Mouse (Mus musculus): ENCODE data around the gene Serpinb6a.

The Serpinb6a gene

DNA sequence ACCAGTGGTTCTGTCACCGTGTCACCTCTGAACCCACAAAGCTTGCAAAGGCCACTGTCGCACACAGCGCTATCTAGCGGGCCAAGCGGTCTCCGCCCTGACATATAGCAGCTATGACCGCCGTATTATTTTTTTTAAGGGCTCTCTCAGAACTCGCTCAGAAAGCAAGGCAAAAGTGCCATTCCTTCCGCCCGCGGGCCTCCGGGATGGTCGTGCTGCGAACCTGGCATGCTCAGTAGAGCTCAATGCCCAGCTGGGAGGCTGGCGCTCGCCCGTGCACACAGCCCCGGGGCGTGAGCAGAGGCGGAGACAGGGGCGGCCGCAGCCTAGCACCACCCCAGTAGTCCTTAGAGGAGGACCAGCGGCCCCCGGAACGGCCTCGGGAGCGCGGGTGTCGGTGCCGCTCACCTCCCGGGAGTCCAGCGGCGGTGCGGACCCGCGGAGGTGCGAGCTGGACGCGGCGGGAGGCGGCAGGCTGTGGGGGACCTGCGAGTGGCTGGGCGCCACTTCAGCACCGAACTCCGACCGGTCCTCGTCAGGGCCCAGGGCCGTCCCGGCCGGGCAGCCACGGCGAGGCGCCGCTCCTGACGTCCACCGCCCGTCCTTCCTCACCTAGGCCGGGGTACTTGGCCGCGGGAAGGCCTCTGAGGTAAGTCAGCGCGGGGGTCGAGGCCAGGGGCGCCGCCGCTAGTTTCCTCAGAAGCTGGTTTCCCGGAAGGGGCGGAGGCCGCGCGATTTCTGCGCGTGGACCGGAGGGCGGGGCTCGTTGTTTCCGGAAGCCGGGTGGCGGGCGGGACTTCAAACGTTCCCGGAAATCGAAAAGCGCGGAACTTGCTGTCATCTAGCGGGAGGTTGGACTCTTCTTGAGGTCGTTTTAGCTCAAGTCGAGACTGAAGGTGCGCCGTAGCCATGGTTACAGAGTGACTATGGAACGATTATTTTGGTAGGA is at the start of gene Serpinb6a, which contains the start of gene Ripk1:
Serpinb6a (minus strand) TSS at position 737 of the 949 bp plus-strand sequence.
Ripk1 (plus strand) TSS at position 306 of the 949 bp plus-strand sequence.
- DNase-seq (ENCODE audit: low spot score), result peak; percentile 89

DNA sequence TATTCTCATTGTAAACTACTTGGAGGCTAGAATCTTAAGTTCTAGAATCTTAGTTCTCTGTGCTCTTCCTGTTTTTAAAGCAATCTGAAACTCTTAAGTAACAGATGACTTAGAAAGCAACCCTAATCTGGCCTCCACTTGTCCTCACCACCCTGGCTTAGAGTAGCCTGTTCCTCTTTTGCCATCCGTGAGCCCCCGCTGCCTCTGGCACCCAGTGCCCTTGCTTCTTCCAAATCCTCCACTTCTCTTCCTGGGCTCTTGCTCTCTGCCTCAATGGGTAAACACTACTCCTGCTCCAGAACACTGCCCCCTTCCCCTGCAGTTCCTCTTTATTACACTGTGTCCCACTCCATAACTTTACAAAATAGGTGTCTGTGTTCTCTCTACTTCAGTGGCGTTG is 49.1 kb upstream of the Serpinb6a start:
- DNase-seq (ENCODE audit: low spot score), result no peak

DNA sequence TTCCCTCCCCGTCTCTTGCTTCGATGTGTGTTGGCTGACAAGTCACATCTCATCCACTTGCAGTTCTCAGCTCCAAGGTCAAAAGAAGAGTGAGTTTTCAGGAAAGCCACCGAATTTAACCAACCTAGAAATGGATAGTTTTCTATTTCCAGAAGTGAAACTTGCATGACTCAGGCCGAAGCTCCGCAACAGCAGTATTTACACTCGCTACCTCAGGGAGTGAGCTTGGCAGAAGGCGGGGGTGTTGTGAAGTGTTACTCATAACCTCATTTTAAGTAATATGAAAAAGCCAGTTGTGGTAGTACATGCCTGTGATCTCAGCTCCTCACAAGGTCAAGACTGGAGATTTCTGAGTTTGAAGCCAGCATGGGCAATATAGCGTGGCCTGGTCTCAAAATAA is 47.9 kb upstream of the Serpinb6a start:
- no peak for DNase-seq (ENCODE audit: low spot score)

DNA sequence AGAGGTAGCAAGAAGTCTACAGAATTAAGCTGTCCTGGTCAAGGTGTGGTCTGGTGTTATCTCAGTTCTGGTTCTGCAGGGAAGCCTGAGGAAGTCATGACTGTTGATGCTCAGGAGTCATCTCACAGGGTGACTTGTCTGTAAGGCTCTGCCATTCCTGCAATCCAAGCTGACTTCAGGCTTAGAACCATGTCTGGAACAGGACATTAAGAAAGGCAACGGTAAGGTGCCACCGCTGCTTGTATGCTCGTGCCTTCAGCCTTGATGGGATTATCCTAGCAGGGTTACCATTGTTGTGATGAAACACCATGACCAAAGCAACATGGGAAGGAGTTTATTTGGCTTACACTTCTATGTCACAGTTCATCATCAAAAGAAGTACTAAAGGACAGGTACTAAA is 44.9 kb upstream of the Serpinb6a start:
- DNase-seq (ENCODE audit: low spot score), result no peak

DNA sequence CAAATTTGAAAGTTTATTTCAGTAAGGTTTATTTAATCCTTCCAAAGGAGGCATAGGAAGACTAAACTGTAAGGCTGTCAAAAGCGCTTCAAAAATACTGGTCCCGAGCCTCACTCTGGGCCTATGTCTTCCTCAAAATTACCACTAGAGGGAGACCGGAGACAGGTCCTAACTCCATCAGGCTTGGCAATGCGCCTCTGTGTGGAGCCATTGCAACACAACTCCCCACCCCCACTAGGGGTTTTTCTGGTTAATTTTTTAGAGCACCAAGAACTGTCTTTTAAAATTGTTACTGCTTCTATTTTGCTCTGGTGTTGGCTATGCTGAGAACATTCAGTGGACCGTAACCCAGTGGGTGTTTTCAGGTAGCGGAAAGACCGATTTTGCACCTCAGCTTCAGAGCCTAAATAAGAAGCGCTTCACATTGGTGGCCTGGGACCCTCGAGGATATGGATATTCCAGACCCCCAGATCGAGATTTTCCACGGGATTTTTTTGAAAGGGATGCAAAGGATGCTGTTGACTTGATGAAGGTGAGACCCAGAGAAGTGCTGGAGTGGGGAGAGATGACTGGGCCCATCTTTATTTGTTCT is 43.9 kb upstream of the Serpinb6a start:
- peak; percentile 56 for DNase-seq (ENCODE audit: low spot score)

DNA sequence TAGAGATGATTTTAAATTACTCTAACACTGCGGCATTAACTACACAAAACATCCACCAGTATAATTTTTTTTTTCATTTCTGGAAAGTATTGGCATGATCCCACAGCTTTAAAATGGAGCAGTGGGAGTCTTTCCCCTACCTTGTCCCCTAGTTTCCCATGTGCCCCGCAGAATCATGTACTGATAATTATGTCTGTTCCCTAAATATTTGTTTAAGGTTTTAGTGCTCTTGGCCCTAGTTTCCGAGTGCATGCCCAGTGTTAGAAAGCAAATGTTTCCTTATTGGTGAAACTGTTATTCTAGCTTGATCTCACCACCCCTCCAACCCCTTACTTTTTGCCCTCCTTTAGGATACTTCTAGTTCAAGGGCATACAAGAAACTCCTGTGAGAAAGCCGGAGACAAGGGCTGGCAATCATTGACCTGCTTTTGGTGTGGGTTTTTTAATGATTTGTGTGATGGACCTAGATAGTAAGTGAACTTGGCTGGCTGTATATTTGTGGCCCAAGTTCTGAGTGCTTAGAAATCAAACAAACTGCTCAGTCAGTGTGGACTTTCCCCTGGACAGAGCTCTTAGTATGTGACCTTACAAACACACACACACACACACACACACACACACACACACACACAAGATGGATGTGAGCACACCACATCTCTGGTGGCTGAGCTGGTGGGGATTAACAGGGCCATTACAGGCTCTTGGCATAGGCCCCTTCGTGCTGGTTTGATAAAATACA is 43.1 kb upstream of the Serpinb6a start:
- DNase-seq (ENCODE audit: low spot score), result no peak

DNA sequence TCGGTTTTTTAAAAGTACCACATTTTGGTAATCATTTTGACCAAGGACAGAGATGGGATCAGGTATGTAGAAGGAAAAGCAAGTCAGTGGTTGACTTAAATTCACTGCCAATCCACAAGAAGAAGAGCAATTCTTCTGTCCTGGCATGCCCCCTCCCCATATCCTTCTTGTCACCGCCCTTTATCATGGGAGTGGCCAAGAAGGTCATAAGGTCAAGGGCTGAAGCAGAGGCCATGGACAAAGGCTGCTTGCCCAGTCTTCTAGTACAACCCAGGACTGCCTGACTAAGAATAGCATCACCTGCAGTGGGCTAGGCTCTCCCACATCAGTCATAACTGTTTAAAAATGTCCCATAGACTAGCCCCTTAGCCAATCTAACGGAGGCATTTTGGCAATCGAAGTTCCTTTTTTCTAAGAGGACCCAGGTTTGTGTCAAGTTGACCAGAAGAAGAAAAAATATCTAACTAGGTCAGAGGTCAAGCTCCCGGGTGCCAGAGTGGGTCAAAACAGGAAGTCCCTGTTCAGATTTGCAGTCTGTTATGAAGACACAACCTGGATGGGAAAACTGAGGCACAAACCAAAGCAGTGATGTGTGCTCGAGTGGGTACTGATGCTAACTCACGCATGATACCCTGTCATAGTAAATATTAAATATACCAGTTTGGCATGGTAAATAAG is 41.3 kb upstream of the Serpinb6a start:
- DNase-seq (ENCODE audit: low spot score), result no peak

DNA sequence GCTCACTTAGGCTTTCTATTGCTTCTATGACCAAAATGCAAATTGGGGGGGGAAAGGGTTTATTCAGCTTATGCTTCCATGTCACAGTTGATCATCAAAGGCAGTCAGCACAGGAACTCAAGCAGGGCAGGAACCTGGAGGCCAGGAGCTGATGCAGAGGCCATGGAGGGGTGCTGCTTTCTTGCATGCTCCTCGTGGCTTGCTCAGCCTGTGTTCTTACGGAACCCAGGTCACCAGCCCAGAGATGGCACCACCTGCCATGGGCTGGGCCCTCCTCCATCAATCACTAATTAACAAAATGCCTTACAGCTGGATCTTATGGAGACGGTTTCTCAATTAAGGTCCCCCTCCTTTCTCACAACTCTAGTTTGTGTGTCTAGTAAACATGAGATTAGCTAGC is 37.5 kb upstream of the Serpinb6a start:
- DNase-seq (ENCODE audit: low spot score), result no peak

DNA sequence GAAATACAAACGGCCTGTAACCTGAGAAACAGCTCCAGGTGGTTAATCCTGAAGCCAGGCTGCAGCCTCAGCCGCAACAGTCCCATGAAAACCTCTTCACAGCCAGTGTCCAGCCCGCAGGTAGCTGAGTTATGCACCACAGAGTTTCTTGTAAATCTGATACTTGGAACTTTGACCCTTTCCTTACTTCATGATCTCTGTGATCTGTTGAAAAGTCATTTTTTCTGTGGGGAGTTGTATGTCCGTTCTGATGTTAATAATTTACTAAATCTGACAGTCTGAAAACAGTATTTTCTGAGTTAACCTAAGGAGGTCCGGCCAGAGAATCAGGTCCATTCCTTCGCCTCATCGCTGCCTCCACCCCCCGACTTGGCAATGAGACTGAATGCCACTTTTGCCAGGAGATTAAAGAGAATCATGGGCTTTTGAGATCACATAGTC is 36.3 kb upstream of the Serpinb6a start:
- no peak for DNase-seq (ENCODE audit: low spot score)

DNA sequence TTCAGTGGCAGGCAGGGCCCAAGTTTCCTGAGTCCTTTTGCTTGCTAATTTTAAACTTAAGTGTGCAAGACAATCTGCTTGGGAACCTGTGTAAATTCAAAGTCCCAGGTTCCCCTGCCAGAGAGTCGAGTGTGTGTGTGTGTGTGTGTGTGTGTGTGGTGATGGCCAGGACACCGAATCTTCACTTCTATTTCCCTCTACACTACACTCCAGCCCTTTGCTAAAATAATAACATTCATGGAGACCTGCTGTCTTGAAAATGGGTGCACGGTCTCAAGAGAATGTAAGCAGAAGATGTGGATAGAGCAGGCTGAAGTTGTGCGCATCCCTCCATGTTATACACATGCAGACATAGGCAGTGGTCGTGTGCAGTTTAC is 35.5 kb upstream of the Serpinb6a start:
- no peak for DNase-seq (ENCODE audit: low spot score)

DNA sequence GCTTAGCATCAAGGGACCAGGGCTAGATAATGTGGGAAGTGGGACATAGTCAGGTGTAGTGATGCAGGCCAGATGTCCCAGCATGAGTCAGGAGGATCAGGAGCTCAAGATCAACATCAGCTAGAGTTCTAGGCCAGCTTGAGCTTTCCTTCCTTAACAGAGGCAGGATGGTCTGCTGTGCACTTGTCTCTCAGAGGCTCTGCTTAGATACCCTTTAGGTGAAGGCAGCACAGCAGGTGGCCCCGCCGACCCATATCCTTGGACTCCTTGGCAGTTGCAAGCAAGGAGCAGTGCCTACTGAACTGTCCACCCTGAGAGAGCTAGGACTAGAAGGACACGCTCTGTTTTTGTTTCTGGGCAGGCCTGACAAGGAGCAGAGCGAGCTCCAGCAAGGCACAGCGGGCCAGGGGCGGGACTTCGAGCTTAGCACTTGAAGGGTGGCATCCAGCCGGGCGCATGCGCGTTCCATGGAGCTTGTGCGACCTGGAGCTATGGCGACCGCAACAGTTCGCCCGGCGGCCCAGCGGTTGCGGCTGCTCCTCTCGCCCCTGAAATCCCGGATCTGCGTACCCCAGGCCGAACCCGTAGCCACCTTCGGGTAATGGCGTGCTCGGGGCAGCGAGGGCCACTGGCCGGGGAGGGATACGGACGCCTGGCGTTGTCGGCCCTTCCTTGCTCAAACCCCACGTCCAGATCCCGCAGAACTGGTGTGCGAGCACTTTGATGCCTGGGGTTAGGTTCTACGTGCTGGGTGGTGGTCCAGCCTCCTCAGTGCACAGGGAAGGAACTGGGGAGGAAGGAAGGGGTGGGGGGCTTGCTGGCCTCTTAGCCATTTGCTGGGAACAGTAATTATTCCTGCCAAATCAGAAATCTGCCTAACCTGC is 34.8 kb upstream of the Serpinb6a start, which contains the start of gene Bphl:
Bphl (plus strand) TSS at position 426 of the 884 bp plus-strand sequence.
- peak; percentile 88 for DNase-seq (ENCODE audit: low spot score)

DNA sequence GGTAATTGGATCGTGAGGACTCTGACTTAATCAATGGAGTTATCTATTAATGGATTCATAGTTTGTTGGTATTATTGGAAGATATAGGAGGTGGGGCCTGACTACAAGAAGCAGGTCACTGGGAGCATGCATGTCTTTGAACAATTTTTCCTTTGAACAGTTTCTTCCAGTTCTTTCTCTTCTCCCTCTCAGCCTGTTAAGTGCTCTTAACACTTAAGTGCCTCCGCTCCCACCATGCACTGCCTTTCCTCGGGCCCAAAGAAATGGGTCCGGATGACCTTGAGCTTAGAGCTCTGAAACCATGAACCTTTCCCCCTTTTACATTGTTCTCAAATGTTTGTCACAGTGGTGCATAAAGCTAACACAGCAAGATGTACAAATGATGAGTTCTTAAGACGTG is 34.1 kb upstream of the Serpinb6a start:
- no peak for DNase-seq (ENCODE audit: low spot score)

DNA sequence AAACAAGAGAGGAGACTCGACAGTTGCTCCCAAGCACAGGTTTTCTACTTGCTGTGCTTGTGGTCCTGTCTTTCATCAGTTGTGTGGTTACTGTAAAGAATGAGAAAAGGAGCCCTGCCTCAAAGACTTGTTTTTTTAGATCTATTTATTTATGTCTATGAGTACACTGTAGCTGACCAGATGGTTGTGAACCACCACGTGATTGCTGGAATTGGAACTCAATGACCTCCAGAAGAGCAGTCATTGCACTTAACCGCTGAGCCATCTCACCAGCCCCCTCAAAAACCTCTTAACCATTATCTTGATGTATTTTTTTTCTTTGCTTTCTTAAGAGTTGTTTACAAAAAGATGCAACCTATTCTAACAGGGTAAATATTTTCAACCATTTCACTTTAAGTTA is 32.8 kb upstream of the Serpinb6a start:
- no peak for DNase-seq (ENCODE audit: low spot score)

DNA sequence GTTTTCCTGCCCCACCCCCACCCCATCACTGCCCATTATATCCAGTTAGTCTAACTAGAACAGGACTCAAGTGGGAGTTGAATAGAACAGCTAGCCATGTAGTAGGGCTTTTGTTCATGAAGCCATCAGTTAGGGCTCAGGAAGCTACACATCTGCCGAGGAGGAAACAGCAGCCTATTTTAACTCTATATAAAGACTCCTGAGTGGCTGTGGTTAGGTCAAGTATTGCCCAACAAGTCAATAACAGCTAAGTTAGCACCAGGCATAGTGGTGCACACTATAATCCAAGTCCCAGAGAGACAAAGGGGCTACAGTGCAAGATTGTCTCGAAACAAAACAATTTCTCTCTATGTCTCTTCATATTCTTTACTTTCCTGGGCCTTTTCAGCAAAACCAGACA is 29.4 kb upstream of the Serpinb6a start:
- DNase-seq (ENCODE audit: low spot score), result no peak

DNA sequence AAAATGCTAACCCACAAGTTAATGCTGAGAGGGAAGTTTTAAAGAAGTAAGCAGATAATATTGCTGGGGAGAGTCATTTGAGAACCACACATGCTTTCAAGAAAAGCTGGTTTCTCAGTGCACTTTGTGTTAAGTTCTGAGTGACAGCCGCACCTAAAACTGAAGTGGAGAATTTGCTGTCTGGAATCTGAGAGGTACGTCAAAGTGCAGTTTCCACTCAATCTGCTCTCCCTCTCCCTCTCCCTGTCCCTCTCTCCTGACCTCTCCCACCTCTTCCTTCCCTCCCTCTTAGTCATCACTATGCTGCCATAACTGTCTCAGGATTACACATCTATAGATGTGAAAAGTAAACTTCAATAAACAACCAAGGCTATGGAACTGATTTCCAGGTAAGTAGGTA is 19.4 kb upstream of the Serpinb6a start:
- no peak for DNase-seq (ENCODE audit: low spot score)

DNA sequence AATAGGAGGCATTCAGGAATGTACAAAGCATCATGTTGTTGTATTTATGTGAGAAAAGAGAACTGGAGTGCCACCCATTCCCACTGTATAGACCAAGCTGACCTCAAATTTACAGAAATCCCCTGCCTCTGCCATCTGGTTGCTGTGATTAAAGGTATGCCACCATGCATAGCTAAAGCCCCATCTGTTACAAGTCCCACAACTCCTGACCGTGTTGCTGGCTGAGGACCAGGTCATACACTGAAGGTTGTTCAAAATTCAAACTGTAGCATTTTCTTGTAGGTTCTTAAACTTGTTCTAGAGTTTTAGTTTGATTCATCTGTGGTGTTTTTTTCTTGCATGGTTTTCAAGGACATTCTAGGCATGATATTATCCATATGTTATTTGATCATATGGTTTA is 15.9 kb upstream of the Serpinb6a start:
- no peak for DNase-seq (ENCODE audit: low spot score)

DNA sequence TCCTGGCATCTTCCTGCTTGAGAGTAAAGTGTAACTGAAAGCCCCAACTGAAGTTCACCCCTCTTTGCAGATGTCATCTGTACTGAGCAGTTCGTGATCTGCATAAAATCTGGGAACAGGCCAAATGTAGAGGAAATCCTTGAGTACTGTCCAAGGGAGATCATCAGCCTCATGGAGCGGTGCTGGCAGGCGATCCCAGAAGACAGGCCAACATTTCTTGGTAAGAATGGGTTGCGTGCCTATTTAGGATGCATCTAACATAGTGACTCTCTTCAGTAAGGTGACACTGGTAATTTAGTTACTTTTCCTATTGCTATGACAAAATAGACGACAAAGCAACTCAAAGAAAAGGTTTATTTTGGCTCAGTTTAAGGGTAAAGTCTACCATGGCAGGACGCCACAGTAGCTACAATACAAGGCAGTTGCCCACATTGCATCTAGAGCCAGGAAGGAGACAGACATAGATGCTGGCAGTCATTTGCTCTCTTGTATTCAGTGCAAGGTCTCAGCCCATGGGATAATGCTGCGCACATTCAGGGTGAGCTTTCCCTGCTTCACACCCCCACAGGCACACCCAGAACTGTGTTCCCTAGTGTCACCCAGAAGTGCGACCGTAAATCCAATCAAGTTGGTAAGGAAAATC is 14.5 kb upstream of the Serpinb6a start:
- DNase-seq (ENCODE audit: low spot score), result no peak

DNA sequence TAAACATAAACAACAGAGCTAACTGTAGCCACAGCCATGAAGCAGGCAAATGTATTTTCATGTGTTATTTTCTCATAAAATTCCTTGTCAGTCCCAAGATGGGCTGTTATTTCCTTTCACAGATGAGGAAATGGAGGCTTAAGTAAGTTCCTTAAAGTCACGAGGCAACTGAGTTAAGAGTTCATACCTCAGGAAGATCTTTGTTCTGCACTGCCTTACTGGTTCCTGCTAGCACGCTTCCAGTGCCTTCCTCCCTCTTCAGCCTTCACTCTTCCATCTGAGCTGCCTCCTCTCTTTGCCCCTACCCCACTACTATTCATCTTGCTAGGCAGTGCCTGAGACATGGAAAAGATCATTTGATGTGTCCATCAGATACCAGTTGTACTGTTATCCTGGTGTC is 4.6 kb upstream of the Serpinb6a start:
- no peak for DNase-seq (ENCODE audit: low spot score)

DNA sequence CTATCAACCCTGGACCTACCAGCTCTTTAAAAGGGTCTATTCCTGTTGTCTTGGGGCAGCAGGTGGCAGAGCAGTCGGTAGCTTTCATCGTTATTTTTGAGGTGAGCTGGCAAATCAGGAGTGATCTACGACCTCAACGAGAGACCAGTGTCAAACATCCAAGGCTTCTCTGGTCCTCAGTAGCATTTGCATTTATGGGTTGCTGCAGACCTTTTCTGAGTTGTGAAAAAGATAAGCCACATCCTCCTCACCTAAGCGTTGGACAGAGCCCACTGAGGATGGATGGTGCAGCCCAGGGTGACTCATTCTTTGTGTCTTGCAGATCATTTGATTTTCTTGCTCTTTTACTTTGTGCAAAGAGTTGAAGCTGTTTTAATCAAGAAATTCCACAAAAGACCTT is 464 bp upstream of the Serpinb6a start:
- no peak for DNase-seq (ENCODE audit: low spot score)

DNA sequence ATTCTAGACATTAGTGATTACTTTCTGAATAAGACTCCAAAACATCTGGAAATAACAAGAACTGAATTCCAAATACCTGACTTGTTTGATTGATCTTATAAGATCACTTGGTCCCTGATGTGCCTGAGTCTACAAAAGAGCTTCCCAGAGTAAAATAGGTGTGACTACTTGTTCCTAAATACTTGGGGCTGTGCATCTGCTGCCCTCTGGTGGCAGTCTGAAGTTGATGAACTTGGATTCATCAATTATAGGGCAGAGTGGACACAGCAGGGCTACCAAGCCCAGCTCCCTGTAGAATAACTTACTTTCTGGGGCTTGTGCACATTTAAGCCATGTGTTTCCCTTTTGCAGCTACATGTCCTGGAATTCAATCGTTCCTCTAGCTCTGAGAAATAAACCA is 7.4 kb downstream of the Serpinb6a start:
- peak; percentile 22 for DNase-seq (ENCODE audit: low spot score)

DNA sequence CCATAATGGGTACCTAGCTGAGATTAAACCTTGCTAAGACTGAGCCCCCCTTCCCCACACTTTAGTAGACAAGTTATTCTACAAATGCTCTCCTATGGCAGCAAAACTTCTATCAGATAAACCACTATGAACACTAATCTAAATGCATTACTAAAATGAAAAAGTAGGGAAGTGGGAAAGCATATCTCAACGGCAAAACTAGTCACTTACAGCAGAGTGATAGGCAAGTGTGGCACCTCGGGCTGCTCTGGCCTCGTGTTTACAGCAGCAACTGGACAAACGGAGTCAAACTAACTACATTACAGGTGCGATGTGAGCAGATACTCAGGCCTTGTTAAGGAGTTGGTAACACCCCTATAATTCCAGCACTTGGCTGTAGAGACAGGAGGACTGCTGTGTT is 13.0 kb downstream of the Serpinb6a start:
- no peak for DNase-seq (ENCODE audit: low spot score)

All from testis, postnatal 14 days (tissue).